Mouse (Mus musculus) cortical plate, adult 2 months (tissue): ENCODE measurements around the gene Gif.

Experiments
- CTCF ChIP-seq: fragments of 200-500 bp; IDR thresholded peaks from 2 replicates; pipeline ENCODE4 v1.5.1; 2011; ENCODE audit warnings: mild to moderate bottlenecking, control low read depth, low read length; ENCODE audit not compliant: insufficient read depth; ENCODE audit errors: extremely low read depth
- POLR2A ChIP-seq: fragments of 200-500 bp; IDR thresholded peaks from 2 replicates; pipeline ENCODE4 v1.6.1; 2011; ENCODE audit warnings: mild to moderate bottlenecking, low read length, control low read depth; ENCODE audit not compliant: insufficient read depth; ENCODE audit errors: extremely low read depth

DNA sequence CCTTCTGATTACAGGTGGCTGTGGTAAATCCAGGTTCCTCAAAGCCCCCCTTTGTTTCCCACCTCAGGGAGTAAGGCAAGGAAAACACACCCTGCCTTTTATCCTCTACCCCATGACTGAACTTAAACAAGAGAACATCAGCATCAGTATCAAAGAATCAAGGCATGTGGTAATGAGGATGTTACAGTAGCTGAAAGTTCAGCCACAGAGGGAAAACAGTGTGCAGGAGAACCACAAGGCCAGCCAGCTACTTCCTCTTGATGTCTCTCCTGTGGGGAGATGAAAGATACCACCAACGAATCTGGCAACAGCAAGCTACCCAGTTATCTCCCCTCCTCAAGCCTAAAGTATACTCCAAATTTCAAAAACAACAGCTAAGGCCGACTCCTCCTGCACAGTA lies 59.9 kb downstream of the Gif start:
- no peak for TF ChIP-seq CTCF
- no peak for TF ChIP-seq POLR2A
